In genomic region chr3:59175234-59175633, GRCm38 (mm10) we compare ENCODE assay signal across 8 mouse cellular contexts. TPM values are rescaled to one million over a fixed set of nuclear protein-coding genes. Genes with fewer than 3 reads are reported as not detected.
DNase-seq lines count a peak whose midpoint lies in the region; ATAC-seq lines count a peak whose summit lies in the region.
"Had no signal": no experiment of that assay in that cellular context is flagged by ENCODE, and none has a peak within 500 bp of the region (broad histone marks: within the 10 kb centered on the region; RNA-seq: fewer than 3 reads in every experiment).

No protein-coding gene starts in this region.

- WGBS in heart, embryonic 15.5 days = 29% methylated on average over 5 of the region's 5 CpGs

- no peak overlapping the region for H3K4me3 ChIP-seq in heart, embryonic 15.5 days
- H3K4me3 ChIP-seq: heart, embryonic 13.5 days had no signal

- no peak overlapping the region for H3K4me2 ChIP-seq in heart, embryonic 15.5 days
- H3K4me2 ChIP-seq: heart, embryonic 13.5 days had no signal

- no peak overlapping the region for H3K9ac ChIP-seq in heart, embryonic 15.5 days
- H3K9ac ChIP-seq: heart, embryonic 13.5 days had no signal

- no peaks in the 10 kb centered on the region for H3K9me3 ChIP-seq in heart, embryonic 15.5 days (replicated peaks)
- H3K9me3 ChIP-seq: heart, embryonic 13.5 days had no signal

- no peaks in the 10 kb centered on the region for H3K36me3 ChIP-seq in heart, embryonic 15.5 days
- H3K36me3 ChIP-seq: heart, embryonic 13.5 days had no signal

- DNase-seq in B cell, adult 2 months = peak; percentile 72 to 73
- DNase-seq in CD8-positive naive resting alpha-beta T cell, adult 2 months (ENCODE audit: low read depth in 2 of 2, low spot score in 2 of 2) = peak; percentile 13 to 36
- DNase-seq in cerebellum, adult 9-10 months = peak; percentile 89
- DNase-seq in kidney, postnatal 4 days = peak; percentile 52 to 67
- DNase-seq in lung, postnatal 4 days = peak; percentile 43 to 73
- DNase-seq in right cerebral cortex, postnatal 4 days = peak; percentile 25

- H3K27ac ChIP-seq in heart, embryonic 15.5 days = no peak overlapping the region
- H3K27ac ChIP-seq: heart, embryonic 13.5 days had no signal

- 0 out of 2 replicates have a peak, but pooled peaks have one; percentile 43 for ATAC-seq in heart, embryonic 15.5 days (replicated peaks; ENCODE audit: insufficient number of reproducible peaks, insufficient read depth, low FRiP score, low read depth)

- H3K4me1 ChIP-seq in heart, embryonic 15.5 days (replicated peaks) = peaks cover 7% of the 10 kb centered on the region; the same call in 1 of the 2 replicates

- no peaks in the 10 kb centered on the region for H3K27me3 ChIP-seq in heart, embryonic 15.5 days
- H3K27me3 ChIP-seq: heart, embryonic 13.5 days had no signal

RNA-seq across cellular contexts. Expression of gene Gpr87, which starts 19.7 kb away (rescaled TPM):
- 0.14 and 0.16 TPM in 2 replicates for polyA plus RNA-seq in heart, embryonic 15.5 days (2015; fragmentation: Nextera tagmentation; extraction: Ambion mirVana)
- polyA plus RNA-seq: heart, embryonic 13.5 days had no signal

RNA-seq across cellular contexts. Expression of gene P2ry14, which starts 21.8 kb away (rescaled TPM):
- polyA plus RNA-seq in heart, embryonic 15.5 days (2015; fragmentation: Nextera tagmentation; extraction: Ambion mirVana) = 2.5 and 3.1 TPM in 2 replicates

RNA-seq across cellular contexts. Expression of gene P2ry13, which starts 35.4 kb away (rescaled TPM):
- 0.78 and 1.1 TPM in 2 replicates for polyA plus RNA-seq in heart, embryonic 15.5 days (2015; fragmentation: Nextera tagmentation; extraction: Ambion mirVana)

Comparison
In these comparisons a context has a peak if more than half of its experiments do, and no peak if none do; other contexts are left out.
1. DNase-seq: peak in every context shown above with its lines; median percentile 89 in cerebellum, adult 9-10 months; 72 in B cell, adult 2 months; 60 in kidney, postnatal 4 days; 58 in lung, postnatal 4 days; 25 in right cerebral cortex, postnatal 4 days; 24 in CD8-positive naive resting alpha-beta T cell, adult 2 months.